Mouse (Mus musculus) neural tube, postnatal 0 days (tissue): ENCODE results near the gene Ccnh. TPM values are rescaled to one million over a fixed set of nuclear protein-coding genes. Genes with fewer than 3 reads are reported as not detected.

Source experiments
- polyA plus RNA-seq: library from polyadenylated mRNA; unstranded; fragments of >200 nt; fragmentation: Nextera tagmentation; extraction: Ambion mirVana; gene quantifications from 2 replicates; pipeline ENCODE4 v1.2.1, GENCODE M21; 2015

The Ccnh gene
- polyA plus RNA-seq, result 87.0 and 87.1 TPM in 2 replicates

GRCm38 (mm10) chr13:85188903-85189643 lies at the start of gene Ccnh:
TSS of gene Ccnh (plus strand) at chr13:85189408.

Other genes with a start within 250 kb of the Ccnh start
- 46.3 and 47.9 TPM in 2 replicates for gene Rasa1, start 99.7 kb downstream of the Ccnh start, polyA plus RNA-seq